In the genomic region with DNA sequence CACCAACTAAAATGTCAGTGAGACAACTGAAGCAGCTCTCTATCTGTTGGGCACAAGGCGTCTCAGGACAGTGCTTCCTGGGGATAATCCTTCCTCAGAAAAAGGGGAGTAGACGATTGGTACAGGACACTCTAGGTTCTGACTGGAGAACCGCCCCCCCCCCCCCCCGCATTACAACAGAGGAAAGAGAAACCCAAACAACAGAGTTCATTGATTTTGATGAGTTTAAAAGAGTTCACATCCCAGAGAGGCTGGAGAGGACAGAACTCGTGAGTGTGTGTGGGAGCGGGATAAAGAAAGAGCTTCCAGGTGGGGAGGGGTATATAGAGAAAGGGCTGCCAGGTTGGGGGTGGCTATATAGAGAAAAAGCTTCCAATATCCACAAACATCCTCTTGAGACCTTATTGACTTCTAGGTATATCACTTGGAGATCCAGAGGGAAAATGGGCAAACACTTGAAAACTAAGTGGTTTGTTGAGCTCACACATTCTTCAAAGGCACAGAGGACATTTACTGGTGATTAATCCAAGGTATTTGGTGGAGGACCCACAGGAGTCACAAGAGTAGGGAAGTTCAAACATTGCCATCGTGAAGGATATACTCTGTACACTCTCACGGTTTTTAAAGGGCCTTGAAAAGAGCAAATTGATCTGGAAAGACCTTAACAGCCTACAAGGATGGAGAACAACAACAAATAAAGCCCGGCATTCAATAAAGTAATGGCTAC, we compare ENCODE assay signal across 20 mouse cellular contexts.
"Had no signal": no experiment of that assay in that cellular context is flagged by ENCODE, and none has a peak within 500 bp of the region (broad histone marks: within the 10 kb centered on the region; RNA-seq: fewer than 3 reads in every experiment).

No protein-coding gene starts in this region.

- H3K36me3 ChIP-seq: limb, embryonic 13.5 days; limb, embryonic 15.5 days; lung, embryonic 15.5 days; midbrain, embryonic 10.5 days; midbrain, embryonic 12.5 days; neural tube, embryonic 13.5 days; neural tube, embryonic 15.5 days had no signal

- H3K9me3 ChIP-seq: limb, embryonic 15.5 days; lung, embryonic 15.5 days; midbrain, embryonic 10.5 days; midbrain, embryonic 12.5 days; neural tube, embryonic 13.5 days; neural tube, embryonic 15.5 days had no signal

- H3K4me3 ChIP-seq: limb, embryonic 13.5 days; limb, embryonic 15.5 days; lung, embryonic 15.5 days; midbrain, embryonic 10.5 days; midbrain, embryonic 12.5 days; myocyte; neural tube, embryonic 13.5 days; neural tube, embryonic 15.5 days had no signal

- H3K4me1 ChIP-seq: limb, embryonic 13.5 days; limb, embryonic 15.5 days; midbrain, embryonic 10.5 days; midbrain, embryonic 12.5 days; neural tube, embryonic 13.5 days; neural tube, embryonic 15.5 days had no signal

- H3K4me2 ChIP-seq: limb, embryonic 13.5 days; limb, embryonic 15.5 days; lung, embryonic 15.5 days; midbrain, embryonic 12.5 days; neural tube, embryonic 13.5 days; neural tube, embryonic 15.5 days had no signal

- H3K27ac ChIP-seq: limb, embryonic 13.5 days; limb, embryonic 15.5 days; liver, embryonic 14.5 days; lung, embryonic 15.5 days; midbrain, embryonic 10.5 days; midbrain, embryonic 12.5 days; neural tube, embryonic 13.5 days; neural tube, embryonic 15.5 days had no signal

- ATAC-seq: midbrain, embryonic 16.5 days had no signal

- H3K9ac ChIP-seq: limb, embryonic 13.5 days; limb, embryonic 15.5 days; liver, embryonic 14.5 days; lung, embryonic 15.5 days; midbrain, embryonic 12.5 days; neural tube, embryonic 13.5 days; neural tube, embryonic 15.5 days had no signal

- DNase-seq: lung, postnatal 4 days; midbrain, embryonic 14.5 days; retina, postnatal 1 day; right cerebral cortex, adult 18-20 months; right cerebral cortex, postnatal 25 days; right cerebral cortex, postnatal 4 days; spleen, adult 18-20 months; thymus, adult 18-20 months; thymus, postnatal 14 days; thymus, postnatal 36 days had no signal
